Mouse (Mus musculus) liver, adult (tissue): Measurements from ENCODE around the gene Capn2.

Experiments
- GATA4 ChIP-seq: IDR thresholded peaks from 2 replicates; pipeline ENCODE4 v1.6.1; 2014; ENCODE audit warnings: mild to moderate bottlenecking, low read length; ENCODE audit not compliant: insufficient replicate concordance

The Capn2 gene

DNA sequence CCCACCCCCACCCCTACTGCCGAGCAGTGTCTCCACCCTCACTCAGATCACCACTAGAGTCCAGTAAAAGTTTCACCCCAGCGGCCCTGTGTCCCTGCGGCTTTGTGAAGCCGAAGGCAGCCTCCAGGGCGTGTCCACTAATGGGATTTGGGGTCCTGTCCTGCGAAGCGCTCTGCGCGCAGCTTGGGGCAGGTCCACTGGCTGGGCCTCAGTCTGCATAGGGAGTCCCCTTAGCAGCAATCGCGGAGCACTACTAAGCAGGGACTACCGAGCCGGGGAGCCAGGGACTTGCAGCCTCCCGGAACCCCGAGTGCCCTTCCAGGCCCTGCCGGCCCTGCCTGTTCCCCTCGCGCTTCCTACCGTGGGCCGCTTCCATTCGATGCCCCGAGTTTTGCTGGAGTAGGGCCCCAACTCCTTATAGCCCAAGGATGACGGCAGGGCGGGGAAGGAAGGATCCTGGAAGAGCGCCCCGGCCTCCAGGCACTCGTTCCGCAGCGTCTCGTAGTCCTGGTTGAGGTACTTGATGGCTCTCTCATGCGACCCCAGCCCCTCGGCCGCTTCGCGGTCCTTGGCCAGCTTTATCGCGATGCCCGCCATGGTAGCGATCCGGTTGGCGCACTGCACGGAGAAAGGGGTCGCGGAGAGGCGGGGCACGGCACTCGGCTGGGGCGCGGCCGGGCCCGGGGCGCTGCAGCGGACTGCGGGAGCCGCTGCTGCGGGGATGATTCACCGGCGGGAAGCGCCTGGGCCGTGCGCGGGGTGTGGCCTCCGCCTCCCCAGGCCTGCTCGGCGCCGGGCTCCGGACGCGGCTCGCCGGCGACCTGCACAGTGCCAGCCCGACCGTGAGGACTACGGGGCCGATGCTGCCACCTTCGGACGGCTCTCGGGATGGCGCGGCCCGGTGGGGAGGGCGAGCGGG is at the start of gene Capn2:
Gene Capn2 (minus strand): TSS at position 851 of the 919 bp plus-strand sequence.
- no peak; the same call in 1 of the 2 replicates for TF ChIP-seq GATA4

DNA sequence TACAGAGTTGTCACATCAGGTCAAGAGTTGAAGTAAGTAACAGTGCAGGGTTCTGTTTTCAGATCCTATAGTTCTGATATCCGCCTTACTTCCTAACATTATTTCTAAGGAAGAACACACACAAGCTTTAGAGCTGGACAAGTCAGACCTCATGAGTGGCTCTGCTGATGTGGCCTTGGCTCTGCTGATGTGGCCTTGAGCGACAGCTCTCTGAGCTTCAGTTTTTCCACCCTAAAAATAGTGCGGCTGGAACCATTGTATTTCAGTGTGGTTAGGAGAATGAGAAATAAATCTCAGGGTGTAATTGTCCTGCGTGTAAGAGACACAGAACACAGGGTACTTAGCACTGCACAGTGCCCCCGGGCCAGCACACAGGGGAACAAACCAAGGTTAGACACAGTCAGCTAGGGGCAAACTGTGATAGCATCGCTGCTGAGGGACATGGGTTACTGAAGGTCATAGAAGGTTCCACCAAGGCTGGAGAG is 48.0 kb upstream of the Capn2 start:
- no peak for TF ChIP-seq GATA4

DNA sequence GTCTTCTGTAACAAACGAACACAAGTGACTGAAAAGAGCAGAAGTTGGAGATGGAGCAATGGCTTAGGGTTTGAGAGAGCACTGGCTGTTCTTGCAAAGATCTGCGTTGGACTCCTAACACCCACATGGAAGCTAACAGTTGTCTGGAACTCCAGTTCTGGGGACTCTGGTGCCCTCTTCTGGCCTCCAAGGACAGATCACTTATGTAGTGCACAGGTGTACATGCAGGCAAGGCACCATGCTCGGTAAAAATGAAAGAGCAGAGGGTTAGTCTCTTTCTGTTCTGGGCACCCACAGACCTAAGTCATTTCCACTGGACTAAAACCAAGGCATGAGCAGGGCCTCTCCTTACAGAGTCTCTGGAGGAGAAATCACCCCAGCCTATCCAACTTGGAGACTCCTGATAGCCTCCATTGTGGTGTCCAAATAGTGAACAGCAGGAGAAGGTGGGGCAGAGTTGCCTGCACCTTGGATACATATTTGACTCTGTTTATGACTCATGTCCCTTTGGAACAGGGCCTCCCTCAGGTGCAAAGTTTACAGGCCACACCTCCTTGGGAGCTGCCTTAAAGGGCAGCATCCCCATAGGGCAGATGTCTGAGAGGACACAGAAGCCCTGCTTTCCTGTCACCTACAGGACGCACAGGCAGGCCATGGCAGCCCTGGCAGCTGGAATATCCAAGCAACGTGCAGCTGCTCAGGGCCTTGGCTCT is 47.2 kb upstream of the Capn2 start, which contains the start of gene Capn8:
Gene Capn8 (plus strand): TSS at position 600 of the 713 bp plus-strand sequence.
- TF ChIP-seq GATA4 = no peak

DNA sequence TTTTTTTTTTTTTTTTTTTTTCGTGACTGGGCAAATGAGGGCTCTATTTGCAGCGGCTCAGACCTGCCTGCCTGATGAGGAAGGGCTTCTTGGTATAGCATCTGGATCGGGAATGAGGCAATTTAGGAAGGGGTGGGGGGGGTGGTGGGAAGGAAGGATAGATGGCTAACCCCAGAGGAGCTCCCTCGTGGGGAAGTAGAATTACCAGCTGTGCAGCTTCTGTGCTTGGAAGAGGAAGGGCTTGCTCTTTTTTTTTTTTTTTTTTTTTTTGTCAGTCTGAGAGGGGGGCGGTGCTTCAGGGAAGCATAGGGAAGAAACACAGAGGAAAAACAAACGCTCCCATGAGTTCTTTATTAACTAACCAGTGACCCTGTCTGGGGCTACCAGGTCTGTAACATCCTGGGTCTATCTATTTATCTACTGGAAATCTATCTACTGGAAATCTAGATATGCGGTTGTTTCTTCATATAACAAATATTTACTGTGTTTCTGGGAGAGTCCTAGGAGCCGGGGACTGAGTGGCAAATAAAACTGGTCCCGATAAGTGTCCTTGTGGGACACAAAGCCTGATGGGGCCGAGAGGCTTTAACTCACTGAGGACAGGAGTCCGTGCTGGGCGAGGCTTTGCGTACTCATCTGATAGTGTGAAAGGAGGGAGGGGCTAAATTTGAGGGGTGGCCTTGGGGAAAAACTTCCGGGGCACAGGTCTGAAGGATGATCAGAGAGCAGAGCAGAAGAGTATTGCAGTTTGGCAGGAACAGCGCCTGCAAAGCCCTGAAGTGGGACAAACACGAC is 45.4 kb upstream of the Capn2 start:
- peak; percentile 70 for TF ChIP-seq GATA4

DNA sequence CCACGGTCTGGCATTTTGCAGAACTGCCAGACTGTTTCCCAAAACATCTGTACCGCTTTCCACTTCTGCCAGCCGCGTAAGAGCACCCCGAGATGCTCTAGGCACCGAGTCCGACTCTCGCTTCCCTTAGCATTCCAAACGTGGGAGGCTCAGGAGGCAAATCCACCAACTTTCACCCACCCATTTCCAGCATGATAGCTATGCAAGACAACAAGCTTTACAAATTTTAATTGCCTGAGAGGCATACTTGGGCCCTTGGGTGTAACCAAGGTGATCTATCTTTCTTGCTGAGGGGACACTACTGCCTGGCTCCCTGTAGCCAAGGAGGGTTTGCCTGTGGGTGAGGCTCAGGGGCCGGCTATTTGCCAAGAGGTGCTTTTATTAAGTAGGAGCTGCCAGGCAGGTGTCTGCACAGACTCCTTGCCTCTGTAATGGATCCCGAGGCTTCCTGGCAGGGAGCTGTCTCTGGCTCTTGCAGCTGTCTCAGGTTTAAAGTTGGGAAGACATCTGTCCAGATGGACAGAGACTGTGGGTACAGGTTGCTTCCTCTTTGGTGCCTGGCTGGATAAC is 44.6 kb upstream of the Capn2 start:
- no peak for TF ChIP-seq GATA4

DNA sequence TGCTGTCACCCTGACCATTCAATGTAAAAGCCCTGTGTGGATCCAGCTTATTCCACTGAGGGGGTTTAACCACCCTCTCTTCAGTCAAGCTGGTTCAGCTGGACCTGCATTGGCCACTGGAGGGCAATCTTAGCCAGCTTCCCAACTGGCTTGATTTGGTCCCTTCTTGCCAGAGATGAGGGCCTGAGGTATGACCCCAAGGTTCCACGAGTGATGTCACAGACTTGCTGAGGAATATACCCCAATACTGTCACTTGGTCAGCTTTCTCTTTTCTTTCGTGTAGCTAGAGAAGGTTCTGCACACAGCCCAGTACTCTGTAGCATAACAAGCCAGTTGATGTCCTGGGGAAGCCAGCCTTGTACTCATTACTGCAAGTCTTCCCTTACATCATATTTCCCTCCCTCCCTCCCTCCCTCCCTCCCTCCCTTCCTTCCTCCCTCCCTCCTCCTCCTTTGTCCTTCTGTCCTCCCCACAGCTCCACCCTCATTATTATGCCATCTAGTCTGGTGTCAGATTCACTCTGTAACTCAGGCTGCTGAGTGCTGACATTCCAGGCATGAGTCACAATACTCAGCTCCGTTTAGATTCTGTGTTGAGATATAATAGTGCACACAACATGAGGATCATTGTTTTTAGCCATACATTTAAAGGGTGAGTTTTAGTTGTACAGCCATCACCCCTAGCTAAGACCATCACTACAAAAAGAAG is 43.1 kb upstream of the Capn2 start:
- TF ChIP-seq GATA4 = no peak

DNA sequence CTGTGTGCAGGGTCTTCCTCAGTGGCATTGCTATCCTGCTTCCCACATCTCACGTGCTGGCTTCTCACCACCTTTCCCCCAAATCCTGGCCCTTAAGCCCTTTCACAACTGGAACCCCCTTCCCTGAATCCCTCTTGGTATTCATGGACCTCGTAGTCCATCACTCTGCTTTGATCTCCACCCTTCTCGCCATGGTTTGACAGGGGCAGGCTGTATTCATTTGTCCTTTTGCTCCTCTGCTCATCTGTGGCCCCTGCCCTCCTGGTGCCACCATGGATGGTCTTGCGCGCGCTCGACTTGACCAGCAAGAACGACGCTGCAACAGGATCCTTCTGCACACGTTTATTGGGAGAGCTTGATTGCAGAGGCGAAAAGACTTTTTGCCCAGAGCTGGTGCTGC is 42.1 kb upstream of the Capn2 start:
- no peak for TF ChIP-seq GATA4

DNA sequence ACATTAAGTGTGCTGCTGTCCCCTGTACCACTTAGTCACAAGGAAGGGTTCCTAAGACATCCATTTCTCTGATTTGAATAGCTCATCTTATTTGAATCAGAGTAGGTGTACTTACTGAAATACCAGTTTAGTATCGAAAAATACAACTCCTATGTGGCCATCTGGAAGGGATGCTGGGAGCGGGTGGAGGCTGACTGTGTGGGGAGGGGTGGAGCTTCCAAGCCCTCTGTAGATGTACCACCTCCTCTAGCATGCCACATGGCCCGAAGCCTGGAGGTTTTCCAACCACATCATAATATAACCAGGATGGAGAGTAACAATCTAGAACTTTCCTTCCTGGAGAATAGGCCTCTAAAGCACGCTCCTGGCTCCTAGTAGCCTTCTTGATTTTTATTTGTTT is 40.9 kb upstream of the Capn2 start:
- TF ChIP-seq GATA4 = no peak

DNA sequence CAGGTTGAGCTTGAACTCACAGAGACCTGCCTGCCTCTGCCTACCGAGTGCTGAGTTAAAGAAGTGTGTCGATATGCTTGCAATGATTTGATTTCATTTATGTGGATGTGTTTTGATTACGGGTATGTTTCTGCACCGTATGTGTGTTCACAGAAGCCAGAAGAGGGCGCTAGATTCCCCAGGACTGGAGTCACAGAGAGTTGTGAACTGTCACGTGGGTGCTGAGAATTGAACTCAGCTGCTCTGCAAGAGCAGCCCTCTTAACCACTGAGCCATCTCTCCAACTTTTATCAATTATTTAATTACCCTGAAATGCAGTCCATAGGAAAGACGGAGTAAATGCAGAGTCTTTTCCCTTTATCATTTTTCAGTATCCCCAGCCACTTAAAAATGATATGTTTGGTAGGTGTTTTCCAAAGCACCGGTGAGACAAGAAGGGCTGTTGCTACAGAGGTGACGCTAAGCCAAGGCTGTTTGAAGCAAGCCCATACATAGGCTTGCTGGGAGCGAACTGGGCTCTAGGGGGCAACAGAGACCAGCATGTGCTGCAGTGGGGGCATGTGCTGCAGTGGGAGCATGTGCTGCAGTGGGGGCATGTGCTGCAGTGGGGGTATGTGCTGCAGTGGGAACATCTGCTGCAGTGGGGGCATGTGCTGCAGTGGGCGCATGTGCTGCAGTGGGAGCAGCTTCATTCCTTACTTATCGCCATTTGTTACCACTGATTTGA is 36.4 kb upstream of the Capn2 start:
- TF ChIP-seq GATA4 = no peak

DNA sequence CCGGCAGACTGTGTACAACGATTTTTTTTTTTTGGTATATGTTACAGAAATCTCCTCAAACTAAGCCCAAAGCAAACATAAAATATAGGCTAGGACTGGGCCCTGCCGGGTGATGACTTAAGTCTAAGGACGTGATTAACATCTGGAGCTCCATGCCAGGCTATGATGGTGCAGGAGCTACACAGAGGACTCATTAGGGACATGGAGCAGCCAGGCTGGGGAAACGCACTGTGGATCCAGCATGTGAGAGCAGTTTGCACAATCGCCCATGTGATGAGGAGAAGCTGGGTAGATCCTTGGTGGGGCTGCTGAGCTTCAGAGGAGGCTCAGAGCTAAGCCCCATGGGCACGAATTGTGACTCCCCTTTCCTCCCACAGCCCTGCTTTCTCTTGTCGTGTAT is 33.4 kb upstream of the Capn2 start:
- no peak for TF ChIP-seq GATA4

DNA sequence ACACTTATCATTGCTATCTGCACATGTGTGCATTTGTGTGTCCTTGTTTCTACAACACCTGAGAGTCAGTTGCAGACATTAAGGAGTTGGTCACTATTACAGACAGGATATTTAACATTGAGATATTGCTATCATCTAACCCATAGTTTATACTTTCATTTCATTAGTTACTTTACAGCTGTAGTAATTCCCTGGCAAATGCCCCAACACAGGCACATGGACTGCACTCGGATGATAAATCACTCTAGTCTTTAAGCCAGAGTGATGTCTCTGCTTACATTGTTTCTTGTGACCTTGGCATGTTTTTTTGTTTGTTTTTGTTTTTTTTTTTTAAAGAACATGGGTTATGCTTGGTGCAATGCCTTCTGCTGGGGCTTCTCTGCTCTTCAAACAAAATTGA is 26.5 kb upstream of the Capn2 start:
- TF ChIP-seq GATA4 = no peak

DNA sequence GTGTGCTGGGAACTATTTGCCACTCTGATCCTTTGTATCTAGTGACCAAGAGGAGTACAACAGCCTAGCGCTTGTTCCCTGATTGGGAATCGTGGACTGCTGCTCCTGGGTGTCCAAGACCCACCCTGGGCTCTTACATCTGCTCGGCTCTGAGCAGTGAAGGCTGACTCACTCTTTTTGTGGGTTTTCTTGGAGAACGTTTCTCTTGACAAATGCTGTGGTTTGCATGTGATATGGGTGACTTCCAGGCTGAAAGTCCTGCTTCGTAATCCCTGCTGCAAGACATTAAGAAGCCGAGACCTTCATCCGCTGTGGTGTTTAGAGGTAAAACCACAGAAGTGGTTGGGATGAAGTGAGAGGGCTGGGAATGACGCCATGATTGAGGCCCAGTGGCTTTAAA is 25.7 kb upstream of the Capn2 start:
- TF ChIP-seq GATA4 = no peak

DNA sequence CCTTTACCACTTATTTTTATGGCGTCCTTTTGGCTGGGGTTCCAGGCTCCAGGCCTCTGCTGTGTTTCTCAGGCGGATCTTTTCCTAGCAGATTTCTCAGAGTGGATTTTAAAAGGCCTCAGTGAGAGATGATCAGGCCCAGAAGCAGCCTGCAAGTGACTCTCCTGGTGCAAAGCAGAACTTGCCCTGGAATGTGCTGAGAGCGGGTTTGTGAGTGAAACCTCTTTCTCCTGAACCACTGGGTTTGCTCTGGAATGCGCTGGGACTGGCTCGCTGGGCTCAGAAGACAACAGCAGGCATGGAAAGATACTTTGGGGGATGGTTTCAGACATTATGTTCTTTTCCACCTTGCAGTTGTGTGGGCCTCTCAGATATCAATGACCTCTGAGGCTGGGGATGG is 24.7 kb upstream of the Capn2 start:
- TF ChIP-seq GATA4 = no peak

DNA sequence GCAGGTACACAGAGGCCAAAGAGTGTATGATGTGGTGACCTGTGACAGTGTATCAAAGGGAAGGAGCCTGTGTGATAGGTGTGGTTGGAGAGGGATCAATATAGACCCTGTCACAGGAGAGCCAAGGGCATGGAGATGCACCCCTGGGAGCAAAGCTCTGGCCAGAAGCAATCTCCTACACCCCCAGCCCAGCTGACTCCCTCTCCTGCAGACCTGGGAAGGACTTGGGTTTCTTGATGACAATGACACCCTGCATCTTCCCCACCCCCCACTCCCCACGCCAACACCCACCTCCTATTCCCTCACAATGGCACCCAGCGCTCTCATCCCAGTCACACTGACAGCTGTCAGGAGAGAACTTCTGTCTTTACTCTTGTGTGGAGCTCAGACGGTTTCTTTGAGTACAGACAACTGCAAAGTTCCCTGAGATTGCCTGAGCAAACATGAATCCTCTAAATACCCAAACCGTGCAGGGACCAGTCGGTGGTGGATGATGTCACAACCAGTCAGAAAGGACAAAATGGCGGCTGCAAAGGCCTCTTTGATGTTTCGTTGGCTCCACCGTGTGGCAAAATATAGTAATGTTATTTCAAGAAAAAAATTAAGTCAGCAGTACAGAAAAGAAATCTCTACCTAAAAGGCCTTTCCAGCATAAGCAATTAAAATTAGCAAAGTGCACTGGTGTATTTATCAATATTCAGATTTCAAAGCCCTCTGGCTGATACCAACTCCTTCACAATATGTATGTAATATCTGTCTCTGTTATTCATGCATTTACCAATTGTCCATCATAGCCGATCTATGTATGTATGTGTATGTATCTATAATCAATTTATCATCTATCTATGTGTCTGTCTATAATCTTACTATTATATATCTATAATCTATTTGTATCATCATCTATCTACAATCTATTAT is 21.9 kb upstream of the Capn2 start:
- no peak for TF ChIP-seq GATA4
